Mouse (Mus musculus) forebrain, embryonic 11.5 days (tissue): Measurements from ENCODE around the gene Nrg3. TPM values are rescaled to one million over a fixed set of nuclear protein-coding genes. Genes with fewer than 3 reads are reported as not detected.
"Not testable (repeated sequence)": the region's sequence is repeated elsewhere in the genome, so short reads cannot be mapped to it uniquely, and the experiment has no call there.

Source experiments
- ATAC-seq: fragments of 200-750 bp; cut with Nextera tagmentation; replicated peaks from 2 replicates; pipeline ENCODE4 v1.8.0; 2017; ENCODE audit warnings: moderate TSS enrichment; ENCODE audit not compliant: low FRiP score
- DNase-seq: peaks from one replicate; pipeline ENCODE4 v3.0.0-alpha.2; 2017; ENCODE audit warnings: low spot score
- H3K27ac ChIP-seq: fragments of 300-500 bp; sonication (generic); 2 replicates; pipeline ENCODE4 v1.5.1; 2014; ENCODE audit warnings: low read depth, low read length
- H3K27me3 ChIP-seq: fragments of 300-500 bp; sonication (generic); 2 replicates; pipeline ENCODE4 v1.6.1; 2014; ENCODE audit warnings: mild to moderate bottlenecking, low read length, mixed read lengths; ENCODE audit not compliant: control insufficient read depth, insufficient read depth
- H3K36me3 ChIP-seq: fragments of 300-500 bp; sonication (generic); 2 replicates; pipeline ENCODE4 v1.6.1; 2014; ENCODE audit warnings: mild to moderate bottlenecking, low read length, moderate library complexity, mixed read lengths; ENCODE audit not compliant: control insufficient read depth, insufficient read depth
- H3K4me1 ChIP-seq: fragments of 300-500 bp; sonication (generic); replicated peaks from 2 replicates; pipeline ENCODE4 v1.6.1; 2014; ENCODE audit warnings: low read length, mixed read lengths; ENCODE audit not compliant: control insufficient read depth, insufficient read depth
- H3K4me2 ChIP-seq: fragments of 300-500 bp; sonication (generic); 2 replicates; pipeline ENCODE4 v1.6.1; 2014; ENCODE audit warnings: low read depth, mild to moderate bottlenecking, low read length, moderate library complexity, mixed read lengths; ENCODE audit not compliant: severe bottlenecking
- H3K4me3 ChIP-seq: fragments of 300-500 bp; sonication (generic); 2 replicates; pipeline ENCODE4 v1.5.1; 2014; ENCODE audit warnings: low read depth, low read length
- H3K9ac ChIP-seq: fragments of 300-500 bp; sonication (generic); 2 replicates; pipeline ENCODE4 v1.6.1; 2014; ENCODE audit warnings: low read length
- H3K9me3 ChIP-seq: fragments of 300-500 bp; sonication (generic); 2 replicates; pipeline ENCODE4 v1.6.1; 2016; ENCODE audit warnings: low read length, mixed read lengths; ENCODE audit not compliant: control insufficient read depth
- WGBS: fragments of 180-500 bp; shearing (Covaris S2); extraction: QIAGEN DNeasy Blood & Tissue Kit; methylation state at CpG from one replicate; pipeline ENCODE4 v1.1.7; 2014; 5-methylcytosine and 5-hydroxymethylcytosine counted together
- polyA plus RNA-seq: library from polyadenylated mRNA; unstranded; fragments of >200 nt; fragmentation: Nextera tagmentation; extraction: Ambion mirVana; gene quantifications from 2 replicates; pipeline ENCODE4 v1.2.1, GENCODE M21; 2014

Gene Nrg3
- polyA plus RNA-seq, 1 experiment from 2014 or later = 2.1 TPM

DNA sequence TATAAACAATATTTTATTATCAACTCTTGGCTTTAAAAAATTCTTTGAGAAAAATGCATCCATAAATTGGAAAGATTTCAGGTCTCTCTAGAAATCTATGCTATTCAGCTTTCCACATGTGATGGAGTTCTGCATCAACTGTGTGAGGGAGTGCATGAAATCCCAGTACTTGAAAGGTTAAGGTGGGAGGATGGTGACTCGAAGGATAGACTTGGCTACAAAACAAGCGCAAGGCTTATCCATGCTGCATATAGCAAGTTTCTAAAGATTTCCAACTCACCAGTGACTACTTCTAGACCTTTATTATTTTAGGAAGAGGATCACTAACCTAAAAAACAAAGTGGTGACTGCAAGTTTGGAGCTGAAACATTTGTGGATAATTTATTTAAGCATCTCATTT, 343.1 kb downstream of the Nrg3 start:
- H3K36me3 ChIP-seq = no peaks in the 10 kb centered on the region
- WGBS = 93% methylated on average over 2 of the region's 2 CpGs
- H3K4me1 ChIP-seq = no peaks in the 10 kb centered on the region
- H3K9me3 ChIP-seq = no peaks in the 10 kb centered on the region
- H3K4me3 ChIP-seq = no peak overlapping the region
- no peak for ATAC-seq
- no peak overlapping the region for H3K4me2 ChIP-seq
- H3K9ac ChIP-seq = no peak overlapping the region
- DNase-seq = no peak
- H3K27ac ChIP-seq = no peak overlapping the region
- H3K27me3 ChIP-seq = no peaks in the 10 kb centered on the region

DNA sequence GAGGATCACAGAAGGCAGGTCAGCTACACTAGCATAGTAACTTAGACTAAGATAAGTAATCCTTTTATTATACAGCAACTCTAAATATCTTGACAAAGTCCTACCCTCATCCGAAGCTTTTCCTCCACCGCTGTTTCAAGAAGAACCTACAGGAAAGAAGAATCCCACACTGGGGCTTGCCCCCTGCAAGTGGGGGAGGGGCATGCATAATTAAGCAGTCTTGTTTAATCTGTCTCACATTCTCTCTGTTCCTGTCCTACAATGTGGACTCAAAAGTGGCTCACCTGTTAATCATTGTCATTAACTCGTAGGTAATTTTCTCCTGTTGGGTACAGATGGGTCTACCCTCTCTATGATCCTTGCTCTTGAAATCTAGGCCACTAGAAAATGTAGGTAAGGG, 354.9 kb downstream of the Nrg3 start:
- no peak for ATAC-seq
- no peak overlapping the region for H3K4me2 ChIP-seq
- no peaks in the 10 kb centered on the region for H3K36me3 ChIP-seq
- WGBS = 52% methylated on average over 3 of the region's 3 CpGs
- DNase-seq = no peak
- H3K9ac ChIP-seq = no peak overlapping the region
- H3K27ac ChIP-seq = no peak overlapping the region
- H3K27me3 ChIP-seq = no peaks in the 10 kb centered on the region
- no peaks in the 10 kb centered on the region for H3K9me3 ChIP-seq
- H3K4me1 ChIP-seq = no peaks in the 10 kb centered on the region
- H3K4me3 ChIP-seq = no peak overlapping the region

DNA sequence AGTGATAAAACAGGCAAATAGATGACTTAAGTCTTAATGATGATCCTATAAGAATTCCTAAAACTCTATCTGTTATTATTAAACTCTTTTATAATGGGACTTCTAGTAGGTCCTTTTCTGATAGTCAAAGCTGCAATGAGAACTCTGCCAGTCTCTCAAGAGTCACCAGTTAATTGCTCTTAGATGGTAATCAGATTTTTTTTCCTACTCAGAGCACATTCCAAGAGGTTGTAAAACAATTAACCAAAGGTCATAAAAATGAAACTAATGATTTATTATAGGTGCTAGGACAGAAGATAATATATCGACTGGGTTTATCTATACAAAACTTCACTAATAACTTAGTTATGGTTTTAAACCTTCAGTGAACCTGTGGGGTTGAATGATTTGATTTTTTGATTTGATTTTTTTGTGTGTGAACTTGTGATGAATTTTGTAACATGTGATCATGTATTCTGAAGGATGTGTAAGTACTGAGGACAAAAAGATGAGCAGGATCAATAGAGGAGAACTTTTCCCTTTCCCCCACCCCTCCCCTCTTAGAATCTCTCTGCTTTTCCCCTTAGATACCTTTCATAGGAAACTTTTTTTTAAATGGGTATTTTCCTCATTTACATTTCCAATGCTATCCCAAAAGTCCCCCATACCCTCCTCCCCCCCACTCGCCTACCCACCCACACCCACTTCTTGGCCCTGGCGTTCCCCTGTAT, 356.2 kb downstream of the Nrg3 start:
- H3K9me3 ChIP-seq, H3K4me3 ChIP-seq, H3K27me3 ChIP-seq, H3K4me1 ChIP-seq, H3K36me3 ChIP-seq, DNase-seq, H3K9ac ChIP-seq, ATAC-seq, H3K4me2 ChIP-seq, H3K27ac ChIP-seq: not testable (repeated sequence)
- 88% methylated on average over 3 of the region's 3 CpGs for WGBS

DNA sequence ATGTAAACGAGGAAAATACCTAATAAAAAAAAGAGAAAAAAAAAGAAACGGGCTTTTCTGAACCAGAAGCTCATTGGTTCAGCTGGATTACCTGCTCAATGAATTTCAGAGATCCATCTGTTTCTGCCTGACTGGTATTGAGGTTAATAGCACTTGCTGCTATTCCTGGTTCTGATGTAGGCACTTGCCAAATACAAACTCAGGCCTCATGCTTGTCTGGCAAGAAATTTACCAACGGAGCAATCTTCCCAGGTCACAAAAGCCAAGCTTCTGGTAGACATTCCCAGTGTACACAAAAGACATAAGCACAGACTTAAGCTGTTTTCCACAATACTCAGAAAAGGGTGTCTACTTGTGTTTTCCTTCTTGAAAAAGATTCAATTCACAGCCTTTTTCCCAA, 363.3 kb downstream of the Nrg3 start:
- Histone ChIP-seq H3K27me3 (no peaks in the 10 kb centered on the region), H3K4me1 (peaks cover 2% of the 10 kb centered on the region; the same call in 1 of the 2 replicates), H3K27ac (no peak overlapping the region), H3K9me3 (no peaks in the 10 kb centered on the region), H3K9ac (no peak overlapping the region), H3K4me2 (no peak overlapping the region), H3K36me3 (no peaks in the 10 kb centered on the region), H3K4me3 (no peak overlapping the region)
- 83% methylated on average over 3 of the region's 3 CpGs for WGBS
- DNase-seq (no peak), ATAC-seq (no peak)

DNA sequence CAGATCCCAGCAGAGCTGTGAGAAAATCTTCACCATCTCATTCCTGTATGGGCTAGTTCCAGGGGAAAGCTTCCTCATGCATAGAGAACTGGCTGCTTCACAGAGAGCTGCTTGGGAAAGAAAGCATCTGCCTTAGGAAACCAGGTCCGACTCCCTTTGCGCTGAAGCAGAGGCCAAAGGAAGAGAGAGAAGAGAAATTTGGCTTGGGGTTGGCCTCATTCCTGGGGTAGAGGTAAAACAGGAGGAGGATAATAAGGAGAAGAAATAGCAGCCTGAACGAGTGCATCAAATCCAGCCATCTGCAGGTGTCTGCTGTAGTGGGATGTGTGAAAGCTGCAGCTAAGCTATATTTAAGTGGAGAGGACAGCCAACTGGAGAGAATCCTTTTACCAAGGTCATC, 366.1 kb downstream of the Nrg3 start:
- Histone ChIP-seq H3K27ac (no peak overlapping the region), H3K4me1 (no peaks in the 10 kb centered on the region), H3K4me3 (no peak overlapping the region), H3K9ac (no peak overlapping the region), H3K27me3 (no peaks in the 10 kb centered on the region), H3K36me3 (no peaks in the 10 kb centered on the region), H3K4me2 (no peak overlapping the region), H3K9me3 (no peaks in the 10 kb centered on the region)
- WGBS = 85% methylated on average over 3 of the region's 3 CpGs
- DNase-seq = no peak
- ATAC-seq = no peak

DNA sequence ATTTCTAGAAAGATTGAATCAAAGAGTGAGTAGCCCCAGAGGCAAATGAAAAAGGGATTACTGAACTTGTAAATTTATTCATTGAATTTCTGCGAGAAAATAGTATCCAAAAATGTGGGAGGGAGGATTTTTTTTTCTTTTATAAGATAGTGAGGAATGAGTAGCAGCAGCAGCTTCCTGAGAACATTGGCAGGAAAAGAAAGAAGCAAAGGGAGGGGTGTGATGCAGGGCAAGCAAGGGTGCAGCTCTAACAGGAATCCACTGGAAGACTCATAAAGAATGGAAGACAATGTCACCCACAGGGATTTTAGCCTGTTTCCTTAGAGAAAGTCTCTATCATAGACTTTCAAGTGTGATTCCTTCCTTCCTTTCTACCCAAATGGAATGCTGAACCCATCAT, 377.7 kb downstream of the Nrg3 start:
- no peak overlapping the region for H3K9ac ChIP-seq
- DNase-seq = no peak
- no peak overlapping the region for H3K4me3 ChIP-seq
- no peaks in the 10 kb centered on the region for H3K9me3 ChIP-seq
- H3K36me3 ChIP-seq = no peaks in the 10 kb centered on the region
- no peak overlapping the region for H3K4me2 ChIP-seq
- no peaks in the 10 kb centered on the region for H3K4me1 ChIP-seq
- no peak for ATAC-seq
- no peak overlapping the region for H3K27ac ChIP-seq
- H3K27me3 ChIP-seq = no peaks in the 10 kb centered on the region
- 63% methylated on average over 1 of the region's 1 CpGs for WGBS

DNA sequence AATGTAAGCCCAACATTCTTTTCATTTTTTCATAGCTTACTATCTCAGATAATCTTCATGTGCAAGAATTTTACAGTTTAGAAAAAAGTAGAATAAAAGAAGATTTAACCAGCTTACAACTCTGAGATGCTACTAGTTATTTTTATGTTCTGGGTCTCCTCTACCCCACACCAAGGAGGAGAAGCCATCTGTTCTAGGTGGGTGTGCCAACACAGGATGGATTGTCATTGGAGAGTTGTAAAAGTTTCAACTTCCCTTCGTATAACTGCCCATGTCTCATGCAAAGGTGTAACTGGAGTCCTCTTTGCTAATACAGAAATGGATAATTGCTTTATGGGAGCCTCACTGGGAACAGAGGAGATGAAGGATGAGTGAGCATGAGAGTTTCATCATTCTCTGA, 393.4 kb downstream of the Nrg3 start:
- Histone ChIP-seq H3K36me3 (no peaks in the 10 kb centered on the region), H3K4me1 (no peaks in the 10 kb centered on the region), H3K4me2 (no peak overlapping the region), H3K27ac (no peak overlapping the region), H3K9ac (no peak overlapping the region), H3K9me3 (no peaks in the 10 kb centered on the region), H3K4me3 (no peak overlapping the region), H3K27me3 (no peaks in the 10 kb centered on the region)
- ATAC-seq (no peak), DNase-seq (no peak)
- 84% methylated on average over 1 of the region's 1 CpGs for WGBS

DNA sequence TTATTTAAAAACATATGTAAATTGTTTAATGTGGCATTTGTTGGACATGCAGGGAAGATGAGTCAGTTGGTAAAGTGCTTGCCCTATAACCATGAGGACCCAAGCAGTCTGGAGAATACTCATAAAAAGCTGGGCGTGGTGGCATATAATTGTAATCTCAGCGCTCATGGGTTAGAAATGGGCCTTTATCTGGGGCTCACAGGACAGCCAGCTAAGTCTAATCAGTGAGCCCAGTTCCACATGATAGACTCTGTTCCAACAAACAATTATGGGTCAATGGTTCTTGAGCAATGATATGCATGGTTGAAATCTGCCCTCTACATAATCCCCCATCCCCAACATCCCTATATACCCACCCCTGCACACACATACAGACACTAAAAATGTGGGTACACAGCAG, 421.3 kb downstream of the Nrg3 start:
- Histone ChIP-seq H3K9me3 (no peaks in the 10 kb centered on the region), H3K4me3 (no peak overlapping the region), H3K4me2 (no peak overlapping the region), H3K4me1 (no peaks in the 10 kb centered on the region), H3K9ac (no peak overlapping the region), H3K36me3 (no peaks in the 10 kb centered on the region), H3K27me3 (no peaks in the 10 kb centered on the region), H3K27ac (no peak overlapping the region)
- DNase-seq (no peak), ATAC-seq (no peak)
- 89% methylated on average over 2 of the region's 2 CpGs for WGBS

DNA sequence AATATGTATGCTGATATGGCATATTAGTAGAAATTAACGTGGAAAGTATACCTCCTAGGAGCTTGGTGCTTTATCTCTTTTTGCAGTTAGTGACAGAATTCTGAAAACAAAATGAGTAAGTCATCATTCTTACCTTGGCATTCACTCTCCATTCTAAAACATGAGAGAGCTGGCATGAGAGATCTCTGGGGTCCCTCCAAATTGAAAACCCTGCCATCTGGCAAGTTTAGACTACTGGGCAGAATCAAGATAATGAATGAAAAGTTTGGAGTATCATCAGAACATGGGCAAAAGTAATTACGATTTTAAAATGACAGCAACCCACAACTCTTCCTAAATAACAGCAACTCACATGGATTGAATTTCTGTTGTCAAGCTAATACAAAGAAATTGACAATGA, 423.9 kb downstream of the Nrg3 start:
- H3K9me3 ChIP-seq = no peaks in the 10 kb centered on the region
- no peaks in the 10 kb centered on the region for H3K36me3 ChIP-seq
- WGBS = 76% methylated on average over 2 of the region's 2 CpGs
- DNase-seq (no peak), ATAC-seq (no peak)
- no peak overlapping the region for H3K4me2 ChIP-seq
- no peaks in the 10 kb centered on the region for H3K4me1 ChIP-seq
- no peak overlapping the region for H3K4me3 ChIP-seq
- no peak overlapping the region for H3K9ac ChIP-seq
- no peaks in the 10 kb centered on the region for H3K27me3 ChIP-seq
- no peak overlapping the region for H3K27ac ChIP-seq
